ENCODE assay signal across 21 mouse cellular contexts in the genomic region with DNA sequence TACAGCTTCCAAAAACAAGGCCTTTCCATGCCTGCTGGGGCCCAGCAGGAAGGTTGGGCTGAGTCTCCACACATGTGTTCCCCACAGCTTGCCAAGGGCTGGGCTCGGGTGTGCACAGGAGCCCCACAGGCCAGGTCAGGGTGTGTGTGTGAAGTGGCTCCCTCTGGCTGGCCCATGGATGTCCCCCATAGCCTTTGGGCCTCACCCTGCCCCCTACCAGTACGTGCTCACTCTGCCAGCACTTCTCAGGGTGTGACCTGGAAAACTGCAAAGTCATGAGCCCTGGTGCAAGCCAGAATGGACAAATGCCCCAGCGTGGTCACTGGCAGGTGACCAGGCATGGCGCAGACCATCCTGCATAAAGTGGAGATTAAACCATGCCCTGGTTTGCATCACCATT.
A peak's percentile ranks its signal among the peaks of the same experiment; 100 is the strongest.
DNase-seq lines count a peak whose midpoint lies in the region; ATAC-seq lines count a peak whose summit lies in the region.
"Had no signal": no experiment of that assay in that cellular context is flagged by ENCODE, and none has a peak within 500 bp of the region (broad histone marks: within the 10 kb centered on the region; RNA-seq: fewer than 3 reads in every experiment).

No protein-coding gene starts in this region.

- 0 out of 2 replicates have a peak overlapping the region, but pooled peaks have one; percentile 1 for H3K27ac ChIP-seq in midbrain, embryonic 10.5 days (replicated peaks)
- no peak overlapping the region for H3K27ac ChIP-seq in midbrain, embryonic 11.5 days (ENCODE audit: low read depth, low read length)
- H3K27ac ChIP-seq: embryonic facial prominence, embryonic 15.5 days; hindbrain, embryonic 12.5 days; intestine, embryonic 15.5 days; kidney, embryonic 15.5 days; left cerebral cortex, adult 2 months; liver, embryonic 15.5 days; midbrain, embryonic 15.5 days; stomach, postnatal 0 days had no signal

- H3K27me3 ChIP-seq in midbrain, embryonic 10.5 days (ENCODE audit: low read depth, poor library complexity, severe bottlenecking): 0 out of 2 replicates have a peak, but pooled peaks cover 2% of the 10 kb centered on the region
- H3K27me3 ChIP-seq in midbrain, embryonic 11.5 days (ENCODE audit: control insufficient read depth, insufficient read depth, low read length): no peaks in the 10 kb centered on the region
- H3K27me3 ChIP-seq: embryonic facial prominence, embryonic 15.5 days; intestine, embryonic 15.5 days; kidney, embryonic 15.5 days; limb, embryonic 12.5 days; liver, embryonic 15.5 days; midbrain, embryonic 15.5 days had no signal

- no peak overlapping the region for H3K9ac ChIP-seq in midbrain, embryonic 11.5 days (ENCODE audit: low read length)
- H3K9ac ChIP-seq: embryonic facial prominence, embryonic 15.5 days; hindbrain, embryonic 12.5 days; intestine, embryonic 15.5 days; kidney, embryonic 15.5 days; limb, embryonic 12.5 days; liver, embryonic 15.5 days; midbrain, embryonic 15.5 days had no signal

- no peaks in the 10 kb centered on the region for H3K9me3 ChIP-seq in midbrain, embryonic 10.5 days (replicated peaks)
- H3K9me3 ChIP-seq in midbrain, embryonic 11.5 days (ENCODE audit: control insufficient read depth, low read length): no peaks in the 10 kb centered on the region
- H3K9me3 ChIP-seq: embryonic facial prominence, embryonic 15.5 days; hindbrain, embryonic 12.5 days; intestine, embryonic 15.5 days; kidney, embryonic 15.5 days; limb, embryonic 12.5 days; liver, embryonic 15.5 days; midbrain, embryonic 15.5 days had no signal

- H3K4me1 ChIP-seq in midbrain, embryonic 10.5 days: peaks cover 24% of the 10 kb centered on the region
- H3K4me1 ChIP-seq in midbrain, embryonic 11.5 days (ENCODE audit: control insufficient read depth, insufficient read depth, low read length): no peaks in the 10 kb centered on the region
- H3K4me1 ChIP-seq: intestine, embryonic 15.5 days; liver, embryonic 15.5 days; midbrain, embryonic 15.5 days had no signal

- no peak for ATAC-seq in midbrain, embryonic 11.5 days (ENCODE audit: low FRiP score)
- no peak for ATAC-seq in activated CD4-positive, CD25-positive, alpha-beta regulatory T cell, adult 4 months
- ATAC-seq: intestine, embryonic 15.5 days; lung, postnatal 0 days; midbrain, embryonic 15.5 days had no signal

- H3K4me2 ChIP-seq in midbrain, embryonic 11.5 days: no peak overlapping the region
- H3K4me2 ChIP-seq: embryonic facial prominence, embryonic 15.5 days; hindbrain, embryonic 12.5 days; intestine, embryonic 15.5 days; kidney, embryonic 15.5 days; limb, embryonic 12.5 days; liver, embryonic 15.5 days; midbrain, embryonic 15.5 days had no signal

- DNase-seq in gastrocnemius, postnatal 10 days: peak; percentile 26
- no peak for DNase-seq in gastrocnemius, postnatal 36 days
- DNase-seq in midbrain, embryonic 10.5 days (ENCODE audit: low spot score): no peak
- DNase-seq in midbrain, embryonic 11.5 days (ENCODE audit: low spot score, missing footprints): no peak
- peak; percentile 48 for DNase-seq in cerebellum, adult 8-10 months
- DNase-seq in fibroblast of lung, adult 2 months (ENCODE audit: low read depth): peak; percentile 72
- DNase-seq in layer of hippocampus, postnatal 36 days: no peak
- DNase-seq: gastrocnemius, postnatal 25 days; right cerebral cortex, postnatal 14 days; thymus, postnatal 14 days had no signal

- H3K36me3 ChIP-seq in midbrain, embryonic 10.5 days: no peaks in the 10 kb centered on the region
- no peaks in the 10 kb centered on the region for H3K36me3 ChIP-seq in midbrain, embryonic 11.5 days (ENCODE audit: control insufficient read depth, insufficient read depth, low read length)
- H3K36me3 ChIP-seq: embryonic facial prominence, embryonic 15.5 days; hindbrain, embryonic 12.5 days; intestine, embryonic 15.5 days; kidney, embryonic 15.5 days; limb, embryonic 12.5 days; liver, embryonic 15.5 days; midbrain, embryonic 15.5 days had no signal

- H3K4me3 ChIP-seq in midbrain, embryonic 10.5 days: no peak overlapping the region
- no peak overlapping the region for H3K4me3 ChIP-seq in midbrain, embryonic 11.5 days (ENCODE audit: low read depth, low read length)
- H3K4me3 ChIP-seq: embryonic facial prominence, embryonic 15.5 days; hindbrain, embryonic 12.5 days; intestine, embryonic 15.5 days; kidney, embryonic 15.5 days; left cerebral cortex, adult 2 months; limb, embryonic 12.5 days; liver, embryonic 15.5 days; midbrain, embryonic 15.5 days had no signal

- 78% methylated on average over 4 of the region's 4 CpGs for WGBS in midbrain, embryonic 10.5 days
- 78% methylated on average over 4 of the region's 4 CpGs for WGBS in midbrain, embryonic 11.5 days

- intact Hi-C loops in gastrocnemius, postnatal 36 days (cut with DNase I): no loop called here

Comparison
In these comparisons a context has a peak if more than half of its experiments do, and no peak if none do; other contexts are left out.
1. DNase-seq: peak in gastrocnemius, postnatal 10 days (single experiment), cerebellum, adult 8-10 months (single experiment) and fibroblast of lung, adult 2 months (single experiment); none in gastrocnemius, postnatal 36 days (0 of 2), midbrain, embryonic 10.5 days (single experiment), midbrain, embryonic 11.5 days (single experiment) and layer of hippocampus, postnatal 36 days (0 of 2).